Mouse (Mus musculus) stomach, postnatal 0 days (tissue): ENCODE measurements at regions not wholly inside any gene's neighbourhood (a gene's known extent, or its start where the extent isn't known, plus 50 kb on each side); places are given as distances from the start of the nearest gene placed in this dataset.

Source experiments
- CTCF ChIP-seq: IDR thresholded peaks from 2 replicates; pipeline ENCODE4 v1.5.1; 2016; ENCODE audit warnings: antibody characterized with exemption, low read depth, mild to moderate bottlenecking, moderate library complexity
- EP300 ChIP-seq: optimal IDR thresholded peaks from 2 replicates; pipeline ENCODE3; 2016; ENCODE audit warnings: antibody characterized with exemption

GRCm38 (mm10) chr19:36213461-36213860 is 93.6 kb upstream of the Ankrd1 start:
- no peak for TF ChIP-seq CTCF
- no peak for TF ChIP-seq EP300
